Mouse (Mus musculus) stomach, postnatal 0 days (tissue): ENCODE results near the gene Dock4.

Experiments used
- CTCF ChIP-seq: IDR thresholded peaks from 2 replicates; pipeline ENCODE4 v1.5.1; 2016; ENCODE audit warnings: antibody characterized with exemption, low read depth, mild to moderate bottlenecking, moderate library complexity
- EP300 ChIP-seq: optimal IDR thresholded peaks from 2 replicates; pipeline ENCODE3; 2016; ENCODE audit warnings: antibody characterized with exemption

GRCm38 (mm10) chr12:40398916-40399315 is 46.8 kb upstream of the Dock4 start:
- TF ChIP-seq EP300 (no peak), CTCF (no peak)
